Mouse (Mus musculus) spleen, adult 18-20 months (tissue): ENCODE data around the gene Pemt.

Experiments
- DNase-seq, 2 experiments: peaks; one replicate each; pipeline ENCODE4 v3.0.0; 2022; ENCODE audit warnings: mixed read lengths in 2 of 2

Gene Pemt

GRCm38 (mm10) chr11:59991365-59991764 is 54.9 kb downstream of the Pemt start:
- no peak for DNase-seq

- DNase-seq: no peak
Measured at GRCm38 (mm10) chr11:59989406-59989805, 56.9 kb downstream of the Pemt start.

GRCm38 (mm10) chr11:59977831-59978230 is 68.5 kb downstream of the Pemt start:
- no peak for DNase-seq

GRCm38 (mm10) chr11:59975241-59975640 is 71.0 kb downstream of the Pemt start:
- no peak for DNase-seq

- DNase-seq: no peak
Measured at GRCm38 (mm10) chr11:59973389-59973788, 72.9 kb downstream of the Pemt start.

GRCm38 (mm10) chr11:59971691-59972090 is 74.6 kb downstream of the Pemt start:
- no peak for DNase-seq

- DNase-seq: no peak
Measured at GRCm38 (mm10) chr11:59970780-59971179, 75.5 kb downstream of the Pemt start.

- no peak for DNase-seq
Measured at GRCm38 (mm10) chr11:59967765-59968164, 78.5 kb downstream of the Pemt start.

- DNase-seq: no peak
Measured at GRCm38 (mm10) chr11:59966102-59966483, 80.2 kb downstream of the Pemt start.

GRCm38 (mm10) chr11:59965227-59966101 is 80.8 kb downstream of the Pemt start:
- DNase-seq: peak; percentile 52 to 77

GRCm38 (mm10) chr11:59964818-59965217 is 81.5 kb downstream of the Pemt start, which contains the start of gene Rasd1:
Rasd1 (minus strand) TSS chr11:59964944.
- peak; percentile 74 to 79 for DNase-seq

GRCm38 (mm10) chr11:59964163-59964758 is 82.0 kb downstream of the Pemt start:
- peak in 1 of 2 experiments; percentile 26 for DNase-seq

- DNase-seq: no peak
Measured at GRCm38 (mm10) chr11:59963364-59964162, 82.7 kb downstream of the Pemt start.

GRCm38 (mm10) chr11:59962590-59962989 is 83.7 kb downstream of the Pemt start:
- no peak for DNase-seq

- no peak for DNase-seq
Measured at GRCm38 (mm10) chr11:59961338-59961875, 84.9 kb downstream of the Pemt start.

- DNase-seq: no peak
Measured at GRCm38 (mm10) chr11:59960476-59961337, 85.6 kb downstream of the Pemt start.

- no peak for DNase-seq
Measured at GRCm38 (mm10) chr11:59959453-59959852, 86.8 kb downstream of the Pemt start.

GRCm38 (mm10) chr11:59956749-59957148 is 89.5 kb downstream of the Pemt start:
- DNase-seq: no peak

- DNase-seq: no peak
Measured at GRCm38 (mm10) chr11:59952892-59953291, 93.4 kb downstream of the Pemt start.

GRCm38 (mm10) chr11:59948401-59948767 is 97.9 kb downstream of the Pemt start:
- no peak for DNase-seq

GRCm38 (mm10) chr11:59947752-59948400 is 98.4 kb downstream of the Pemt start, which contains the start of gene Med9:
Med9 (plus strand) TSS chr11:59948206.
- DNase-seq: peak; percentile 81 to 89
